Mouse (Mus musculus): Measurements from ENCODE around the gene Chd3. TPM values are rescaled to one million over a fixed set of nuclear protein-coding genes. Genes with fewer than 3 reads are reported as not detected.
A peak's percentile ranks its signal among the peaks of the same experiment; 100 is the strongest.

The Chd3 gene
- polyA plus RNA-seq, 1 experiment from 2014 or later = 68.9 TPM

GRCm38 (mm10) chr11:69401987-69402386 lies 32.8 kb upstream of the Chd3 start:
- ATAC-seq (ENCODE audit: low read depth) = no peak
- 84% methylated on average over 12 of the region's 12 CpGs for WGBS
- H3K4me1 ChIP-seq (ENCODE audit: control insufficient read depth, insufficient read depth, low read length) = peaks cover 12% of the 10 kb centered on the region

DNA sequence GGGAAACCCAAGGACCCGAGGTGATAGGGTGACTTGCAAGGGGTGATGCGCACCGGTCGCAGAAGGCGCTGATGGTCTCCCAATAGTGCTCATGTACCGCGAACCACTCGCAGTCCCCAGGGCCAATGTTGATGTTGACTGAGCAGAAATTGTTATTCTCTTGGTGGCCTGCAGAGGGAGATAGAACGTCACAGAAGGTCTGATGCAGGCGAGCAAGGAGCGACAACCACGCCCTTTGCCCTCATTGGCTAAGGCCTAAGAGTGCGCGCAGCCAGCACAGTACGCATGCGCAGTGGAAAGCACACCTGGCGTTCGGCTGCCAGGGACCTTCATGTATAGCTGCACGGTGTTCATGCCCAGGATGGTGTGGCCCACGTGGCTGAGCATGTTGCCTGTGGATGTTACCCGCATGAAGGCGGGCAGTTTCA lies 32.0 kb upstream of the Chd3 start:
- H3K4me3 ChIP-seq (ENCODE audit: low read depth, low read length) = no peak overlapping the region
- ATAC-seq (ENCODE audit: low read depth) = peak; percentile 81
- 23% methylated on average over 21 of the region's 22 CpGs for WGBS
- no peaks in the 10 kb centered on the region for H3K9me3 ChIP-seq (ENCODE audit: control insufficient read depth, low read length)
- H3K4me1 ChIP-seq (ENCODE audit: control insufficient read depth, insufficient read depth, low read length) = peaks cover 18% of the 10 kb centered on the region
- peaks cover 75% of the 10 kb centered on the region for H3K36me3 ChIP-seq (ENCODE audit: control insufficient read depth, insufficient read depth, low read length)
- DNase-seq (ENCODE audit: low spot score) = peak; percentile 97
- no peak overlapping the region for H3K27ac ChIP-seq (replicated peaks; ENCODE audit: low read depth, low read length)
- H3K27me3 ChIP-seq (replicated peaks; ENCODE audit: control insufficient read depth, insufficient read depth, low read length) = no peaks in the 10 kb centered on the region; the same call in 1 of the 2 replicates
- H3K4me2 ChIP-seq (ENCODE audit: low read depth, low read length) = no peak overlapping the region
- no peak overlapping the region for H3K9ac ChIP-seq (ENCODE audit: low read depth, low read length)

More at GRCm38 (mm10) chr11:69401987-69402386, 32.8 kb upstream of the Chd3 start:
- Histone ChIP-seq H3K9ac (ENCODE audit: low read depth, low read length) (no peak overlapping the region), H3K36me3 (ENCODE audit: control insufficient read depth, insufficient read depth, low read length) (peaks cover 82% of the 10 kb centered on the region), H3K4me3 (ENCODE audit: low read depth, low read length) (no peak overlapping the region), H3K27me3 (replicated peaks; ENCODE audit: control insufficient read depth, insufficient read depth, low read length) (no peaks in the 10 kb centered on the region; the same call in 1 of the 2 replicates), H3K4me2 (ENCODE audit: low read depth, low read length) (no peak overlapping the region), H3K27ac (replicated peaks; ENCODE audit: low read depth, low read length) (no peak overlapping the region), H3K9me3 (ENCODE audit: control insufficient read depth, low read length) (no peaks in the 10 kb centered on the region)
- DNase-seq (ENCODE audit: low spot score) = no peak

- Histone ChIP-seq H3K36me3 (ENCODE audit: control insufficient read depth, insufficient read depth, low read length) (peaks cover 65% of the 10 kb centered on the region), H3K27me3 (replicated peaks; ENCODE audit: control insufficient read depth, insufficient read depth, low read length) (no peaks in the 10 kb centered on the region; the same call in 1 of the 2 replicates), H3K27ac (replicated peaks; ENCODE audit: low read depth, low read length) (no peak overlapping the region), H3K4me1 (ENCODE audit: control insufficient read depth, insufficient read depth, low read length) (peaks cover 18% of the 10 kb centered on the region), H3K4me3 (ENCODE audit: low read depth, low read length) (0 out of 2 replicates have a peak overlapping the region, but pooled peaks have one; percentile 1), H3K9ac (ENCODE audit: low read depth, low read length) (0 out of 2 replicates have a peak overlapping the region, but pooled peaks have one; percentile 25), H3K4me2 (ENCODE audit: low read depth, low read length) (no peak overlapping the region), H3K9me3 (ENCODE audit: control insufficient read depth, low read length) (no peaks in the 10 kb centered on the region)
- ATAC-seq (ENCODE audit: low read depth) = no peak
- 82% methylated on average over 25 of the region's 25 CpGs for WGBS
- DNase-seq (ENCODE audit: low spot score) = no peak
These were observed 31.1 kb upstream of the Chd3 start for GRCm38 (mm10) chr11:69400083-69400850.

DNA sequence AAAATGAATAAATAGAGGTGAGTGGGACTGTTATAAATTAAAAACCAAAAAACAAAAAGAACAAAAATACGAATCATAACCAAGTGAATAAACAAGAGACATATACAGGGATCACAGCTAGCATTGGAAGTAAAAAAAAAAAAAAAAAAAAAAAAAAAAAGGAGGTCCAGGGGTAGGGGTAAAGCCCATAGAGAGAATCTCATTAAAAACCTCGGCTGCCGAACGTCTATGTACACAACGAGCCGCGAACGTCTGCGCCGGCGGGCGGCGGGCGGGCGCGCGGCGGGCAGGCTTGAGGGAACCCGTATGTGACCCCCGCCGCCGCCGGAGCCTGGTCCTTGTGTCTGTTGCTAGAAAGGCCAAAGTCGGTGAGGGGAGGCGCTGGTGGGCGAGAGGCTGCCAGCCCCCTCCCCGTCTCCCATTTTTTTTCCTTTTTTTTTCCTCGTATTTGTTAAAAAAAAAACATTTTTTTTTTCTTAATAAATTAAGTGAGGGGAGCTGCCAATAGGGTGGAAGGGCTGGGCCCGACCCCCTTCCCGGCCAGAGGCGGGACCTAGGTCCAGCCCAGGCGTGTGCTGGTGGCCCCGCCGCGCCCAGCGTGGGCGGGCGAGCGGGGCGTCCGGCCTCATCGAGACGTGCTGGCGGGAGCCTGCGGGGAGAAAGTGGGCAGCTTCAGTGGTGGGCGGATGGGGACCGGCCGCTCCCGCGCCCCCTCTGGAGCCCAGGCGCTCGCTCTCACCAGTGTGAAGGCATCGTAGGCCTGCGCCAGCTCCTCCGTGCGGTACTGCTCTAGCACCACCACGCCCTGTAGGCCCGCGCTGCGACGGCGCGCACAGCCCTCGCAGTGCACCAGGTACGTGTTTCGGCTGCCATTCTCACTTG lies 30.2 kb upstream of the Chd3 start:
- Histone ChIP-seq H3K36me3 (ENCODE audit: control insufficient read depth, insufficient read depth, low read length) (peaks cover 57% of the 10 kb centered on the region), H3K9me3 (ENCODE audit: control insufficient read depth, low read length) (no peaks in the 10 kb centered on the region), H3K27me3 (replicated peaks; ENCODE audit: control insufficient read depth, insufficient read depth, low read length) (no peaks in the 10 kb centered on the region; the same call in 1 of the 2 replicates), H3K4me2 (ENCODE audit: low read depth, low read length) (peak overlapping the region; percentile 26), H3K27ac (replicated peaks; ENCODE audit: low read depth, low read length) (no peak overlapping the region), H3K9ac (ENCODE audit: low read depth, low read length) (peak overlapping the region; percentile 25; the same call in 1 of the 2 replicates), H3K4me3 (ENCODE audit: low read depth, low read length) (0 out of 2 replicates have a peak overlapping the region, but pooled peaks have one; percentile 1), H3K4me1 (ENCODE audit: control insufficient read depth, insufficient read depth, low read length) (peaks cover 18% of the 10 kb centered on the region)
- no peak for DNase-seq (ENCODE audit: low spot score)
- no peak for ATAC-seq (ENCODE audit: low read depth)
- 25% methylated on average over 41 of the region's 66 CpGs for WGBS

DNA sequence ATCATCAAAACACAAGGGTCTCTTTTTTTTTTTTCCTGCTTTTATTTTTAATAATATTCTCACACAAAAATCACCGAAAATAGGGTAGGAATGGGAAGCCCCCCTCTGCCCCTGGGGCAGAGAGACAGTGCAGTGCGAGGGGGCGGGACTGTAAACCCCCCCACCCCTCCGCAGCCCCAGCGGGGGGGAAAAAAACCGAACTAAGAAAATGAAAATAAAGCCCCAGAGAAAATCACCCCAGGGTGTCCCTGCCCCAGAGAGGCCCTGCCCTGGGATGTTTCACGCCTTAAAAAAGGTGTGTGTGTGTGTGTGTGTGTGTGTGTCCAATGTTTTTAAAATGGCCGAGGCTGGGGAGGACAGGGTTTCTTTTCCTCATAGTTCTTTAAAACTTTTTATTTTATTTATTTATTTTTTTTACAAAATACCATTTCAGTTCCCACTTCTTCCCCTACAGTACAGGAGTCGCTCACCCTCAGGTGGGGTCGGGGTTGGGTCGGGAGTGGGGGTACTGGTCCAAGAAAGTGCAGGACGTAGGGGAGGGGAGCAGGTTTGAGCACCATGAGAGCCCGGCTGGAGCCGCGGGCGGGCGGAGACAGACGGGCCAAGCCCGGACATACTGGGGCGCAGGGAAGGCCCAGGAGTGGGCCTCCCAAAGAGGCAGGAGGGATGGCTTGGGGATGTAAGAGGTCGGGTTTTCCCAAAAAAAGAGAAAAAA lies 29.4 kb upstream of the Chd3 start:
- peaks cover 18% of the 10 kb centered on the region for H3K4me1 ChIP-seq (ENCODE audit: control insufficient read depth, insufficient read depth, low read length)
- no peaks in the 10 kb centered on the region; the same call in 1 of the 2 replicates for H3K27me3 ChIP-seq (replicated peaks; ENCODE audit: control insufficient read depth, insufficient read depth, low read length)

DNA sequence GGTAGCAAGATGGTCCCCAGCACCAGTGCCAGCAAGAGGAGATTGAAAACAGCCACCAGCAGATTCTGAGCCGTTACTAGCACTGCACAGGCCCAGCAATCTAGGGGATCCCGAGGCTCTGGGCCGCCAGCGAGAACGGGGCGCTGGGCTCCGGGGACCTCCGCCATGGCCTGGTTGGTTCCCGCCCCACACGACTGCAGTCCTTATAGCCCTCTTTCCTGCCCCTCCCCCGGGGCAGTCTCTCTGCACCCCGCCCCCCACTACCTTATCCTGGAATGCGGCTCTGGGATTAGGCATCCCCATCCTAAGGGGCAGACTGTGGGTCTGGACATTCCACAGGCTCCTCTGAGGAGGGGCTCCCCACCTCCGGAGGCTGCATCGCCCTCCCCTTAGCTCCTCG lies 28.9 kb upstream of the Chd3 start, which contains the start of gene Tmem88:
Tmem88 (minus strand) TSS at position 176 of the 400 bp plus-strand sequence.
- Histone ChIP-seq H3K36me3 (ENCODE audit: control insufficient read depth, insufficient read depth, low read length) (peaks cover 43% of the 10 kb centered on the region), H3K4me3 (ENCODE audit: low read depth, low read length) (peak within 1 kb of the TSS; percentile 55), H3K27ac (replicated peaks; ENCODE audit: low read depth, low read length) (peak within 1 kb of the TSS; percentile 94), H3K27me3 (replicated peaks; ENCODE audit: control insufficient read depth, insufficient read depth, low read length) (no peaks in the 10 kb centered on the region; the same call in 1 of the 2 replicates), H3K9me3 (ENCODE audit: control insufficient read depth, low read length) (no peaks in the 10 kb centered on the region), H3K9ac (ENCODE audit: low read depth, low read length) (peak within 1 kb of the TSS; percentile 85), H3K4me1 (ENCODE audit: control insufficient read depth, insufficient read depth, low read length) (peaks cover 18% of the 10 kb centered on the region), H3K4me2 (ENCODE audit: low read depth, low read length) (peak within 1 kb of the TSS; percentile 61)
- WGBS = 11% methylated on average over 15 of the region's 16 CpGs
- DNase-seq (ENCODE audit: low spot score) (peak; percentile 47), ATAC-seq (ENCODE audit: low read depth) (no peak)

More for the DNA sequence above, 29.4 kb upstream of the Chd3 start:
- Histone ChIP-seq H3K9me3 (ENCODE audit: control insufficient read depth, low read length) (no peaks in the 10 kb centered on the region), H3K27ac (replicated peaks; ENCODE audit: low read depth, low read length) (peak overlapping the region; percentile 94; the same call in 1 of the 2 replicates), H3K4me2 (ENCODE audit: low read depth, low read length) (peak overlapping the region; percentile 61), H3K36me3 (ENCODE audit: control insufficient read depth, insufficient read depth, low read length) (peaks cover 49% of the 10 kb centered on the region), H3K9ac (ENCODE audit: low read depth, low read length) (peak overlapping the region; percentile 51), H3K4me3 (ENCODE audit: low read depth, low read length) (peak overlapping the region; percentile 55; the same call in 1 of the 2 replicates)
- ATAC-seq (ENCODE audit: low read depth) = no peak
- DNase-seq (ENCODE audit: low spot score) = no peak
- WGBS = 29% methylated on average over 21 of the region's 21 CpGs

DNA sequence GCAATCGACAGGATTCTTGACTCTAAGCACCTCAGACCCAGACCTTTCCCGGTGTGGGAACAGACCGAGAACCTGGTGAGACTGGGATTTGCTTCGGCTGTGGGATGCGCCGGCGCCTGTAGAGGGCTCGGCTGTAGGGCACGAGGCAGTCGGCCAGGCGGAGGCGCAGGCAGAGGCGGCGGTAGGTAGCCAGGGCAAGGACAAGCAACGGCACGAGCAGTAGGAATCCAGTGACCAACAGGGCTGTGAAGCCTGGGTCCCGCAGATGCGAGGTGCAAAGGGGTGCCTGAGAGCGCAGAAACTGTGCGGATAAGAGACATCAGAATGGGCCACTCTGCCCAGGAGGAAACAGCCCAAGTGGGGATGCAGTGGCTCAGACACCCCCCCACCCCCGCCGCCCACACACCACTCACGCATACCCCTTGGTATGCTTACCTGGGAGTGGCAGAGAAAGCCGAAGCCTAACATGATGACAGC lies 28.4 kb upstream of the Chd3 start:
- peak overlapping the region; percentile 94 for H3K27ac ChIP-seq (replicated peaks; ENCODE audit: low read depth, low read length)
- H3K4me3 ChIP-seq (ENCODE audit: low read depth, low read length) = peak overlapping the region; percentile 55
- no peaks in the 10 kb centered on the region for H3K9me3 ChIP-seq (ENCODE audit: control insufficient read depth, low read length)
- ATAC-seq (ENCODE audit: low read depth) (no peak), DNase-seq (ENCODE audit: low spot score) (no peak)
- peak overlapping the region; percentile 51 for H3K9ac ChIP-seq (ENCODE audit: low read depth, low read length)
- H3K27me3 ChIP-seq (replicated peaks; ENCODE audit: control insufficient read depth, insufficient read depth, low read length) = no peaks in the 10 kb centered on the region; the same call in 1 of the 2 replicates
- peaks cover 39% of the 10 kb centered on the region for H3K36me3 ChIP-seq (ENCODE audit: control insufficient read depth, insufficient read depth, low read length)
- peak overlapping the region; percentile 61 for H3K4me2 ChIP-seq (ENCODE audit: low read depth, low read length)
- peaks cover 18% of the 10 kb centered on the region for H3K4me1 ChIP-seq (ENCODE audit: control insufficient read depth, insufficient read depth, low read length)
- WGBS = 20% methylated on average over 20 of the region's 24 CpGs
